Mouse (Mus musculus): ENCODE measurements around the gene Hras.

GRCm38 (mm10) chr7:141188733-141189132 is 5.1 kb downstream of the Hras start:
- TF ChIP-seq CTCF (IDR thresholded peaks at IDR 0.05; ENCODE audit: low read depth) (no peak), EP300 (IDR thresholded peaks at IDR 0.05; ENCODE audit: low read depth) (no peak)

Measured in liver, postnatal 0 days (tissue).